Mouse (Mus musculus) erythroid progenitor cell, adult 5-6 weeks (primary cell): ENCODE data around the gene 6030408B16Rik. TPM values are rescaled to one million over a fixed set of nuclear protein-coding genes. Genes with fewer than 3 reads are reported as not detected.

Source experiments
- ATAC-seq: replicated peaks from 2 replicates; pipeline ENCODE4 v1.8.0; 2016; ENCODE audit warnings: moderate number of reproducible peaks, mild to moderate bottlenecking, moderate TSS enrichment, inconsistent platforms; ENCODE audit not compliant: poor library complexity, low FRiP score, severe bottlenecking
- total RNA-seq, 2 experiments: library from RNA; stranded (forward) in 1 of 2; stranded (reverse) in 1 of 2; fragments of 150-400 nt in 1 of 2; fragments of 186-747, 209-891 nt in 1 of 2; gene quantifications; 2 replicates each; pipeline versions ENCODE4 v1.2.3 to v1.2.4; 2015 to 2017; ENCODE audit warnings: low replicate concordance in 2 of 2

Gene 6030408B16Rik
- total RNA-seq, 2 experiments from 2014 or later, result not detected

DNA sequence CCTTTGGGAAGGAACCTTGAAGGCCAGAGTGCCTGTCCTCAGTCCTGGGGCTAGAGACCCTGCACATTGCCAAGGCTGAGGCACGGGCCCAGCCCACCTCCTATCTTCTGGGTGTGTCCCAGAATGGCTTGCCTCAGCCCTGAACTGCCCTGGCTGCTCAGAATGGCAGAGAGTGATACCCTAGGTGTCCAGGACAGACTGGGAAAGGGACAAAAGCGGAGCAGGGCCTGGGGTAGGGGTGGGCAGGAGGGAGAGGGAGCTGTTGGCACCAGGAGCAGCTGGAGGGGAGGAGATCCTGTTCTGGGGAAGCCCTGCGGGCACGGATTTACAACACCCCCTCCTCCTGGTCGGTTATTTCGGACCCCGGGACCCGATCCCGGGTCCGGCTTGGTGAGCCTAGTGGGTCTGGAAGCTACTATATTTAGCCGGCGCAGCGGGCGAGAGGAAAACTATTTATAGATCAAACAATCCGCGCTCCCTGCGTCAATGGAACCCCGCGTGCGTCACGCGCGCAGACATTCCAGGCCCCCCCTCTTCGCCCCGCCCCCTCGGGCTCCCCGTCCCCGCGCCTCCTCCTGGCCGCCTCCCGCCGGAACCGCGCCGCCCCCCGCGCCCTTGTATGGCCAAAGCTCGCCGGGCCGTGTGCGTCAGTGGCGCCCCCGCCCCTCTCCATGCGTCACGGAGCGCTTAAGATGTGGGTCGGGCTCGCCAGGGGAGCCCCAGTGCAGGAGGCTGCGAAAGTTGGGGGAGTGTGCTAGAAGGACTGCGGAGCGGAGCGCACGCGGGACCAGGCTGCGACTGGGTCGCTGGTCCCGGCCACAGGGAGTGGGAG, 26.7 kb upstream of the 6030408B16Rik start:
- ATAC-seq, result no peak

DNA sequence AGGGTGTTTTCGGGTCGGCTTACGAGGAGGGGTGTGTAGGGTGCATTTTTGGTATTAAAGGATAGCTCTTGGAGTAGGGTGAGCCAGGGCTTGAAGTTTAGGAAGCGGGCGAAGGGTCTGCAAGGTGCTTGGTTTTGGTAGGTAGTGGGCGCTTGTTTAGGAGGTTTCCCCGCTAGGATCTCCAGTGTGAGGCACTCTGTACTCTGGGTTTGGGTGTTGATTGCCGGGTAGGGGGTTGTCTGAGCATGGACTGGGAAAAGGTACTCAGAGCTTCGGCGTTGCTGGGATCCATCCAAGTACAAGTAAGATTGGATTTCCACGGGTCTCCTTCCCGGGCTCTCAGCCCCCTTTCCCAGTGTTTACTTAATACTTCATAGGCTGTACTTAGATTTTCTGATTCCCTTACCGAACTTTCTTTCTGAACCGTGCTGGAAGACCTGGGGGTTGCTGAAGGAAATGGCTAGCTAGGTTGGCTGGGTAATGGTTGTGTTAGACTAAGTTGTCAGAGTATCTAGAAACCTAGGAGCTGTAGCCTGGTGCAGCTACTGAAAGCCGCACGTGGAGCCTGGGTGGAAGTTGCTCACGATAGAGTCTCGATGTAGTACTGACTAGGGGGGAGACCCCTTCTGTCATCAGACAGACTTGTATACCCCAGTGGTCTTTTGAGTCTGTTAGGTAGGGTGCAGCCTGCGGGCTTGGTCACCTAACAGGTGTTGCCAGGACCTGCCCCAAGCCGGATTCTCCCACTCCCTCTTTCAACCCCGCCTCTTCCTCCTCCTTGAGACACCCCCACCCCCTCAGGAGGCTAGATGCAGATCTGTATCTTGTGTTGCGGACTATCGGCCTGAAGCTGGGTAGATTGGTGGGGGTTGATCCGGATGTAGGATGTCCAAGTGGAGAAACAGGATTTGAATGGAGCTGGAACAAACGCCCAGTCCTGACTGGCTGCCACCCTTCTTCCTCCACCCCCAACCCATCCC, 25.7 kb upstream of the 6030408B16Rik start:
- ATAC-seq, result no peak

DNA sequence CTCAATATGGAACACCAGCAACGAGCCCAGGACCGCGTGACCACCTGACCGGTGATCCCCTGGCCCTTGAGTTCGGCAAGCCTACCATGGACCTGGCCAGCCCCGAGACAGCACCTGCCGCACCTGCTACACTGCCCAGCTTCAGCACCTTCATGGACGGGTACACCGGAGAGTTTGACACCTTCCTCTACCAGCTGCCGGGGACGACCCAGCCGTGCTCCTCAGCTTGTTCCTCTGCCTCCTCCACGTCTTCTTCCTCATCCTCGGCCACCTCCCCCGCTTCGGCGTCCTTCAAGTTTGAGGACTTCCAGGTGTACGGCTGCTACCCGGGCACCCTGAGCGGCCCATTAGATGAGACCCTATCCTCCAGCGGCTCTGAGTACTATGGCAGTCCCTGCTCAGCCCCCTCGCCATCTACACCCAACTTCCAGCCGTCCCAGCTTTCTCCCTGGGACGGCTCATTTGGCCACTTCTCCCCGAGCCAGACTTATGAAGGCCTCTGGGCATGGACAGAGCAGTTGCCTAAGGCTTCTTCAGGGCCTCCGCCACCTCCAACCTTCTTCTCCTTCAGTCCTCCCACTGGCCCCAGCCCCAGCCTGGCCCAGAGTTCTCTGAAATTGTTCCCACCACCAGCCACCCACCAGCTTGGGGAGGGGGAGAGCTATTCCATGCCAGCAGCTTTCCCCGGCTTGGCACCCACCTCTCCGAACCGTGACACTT, 22.8 kb upstream of the 6030408B16Rik start:
- no peak for ATAC-seq

DNA sequence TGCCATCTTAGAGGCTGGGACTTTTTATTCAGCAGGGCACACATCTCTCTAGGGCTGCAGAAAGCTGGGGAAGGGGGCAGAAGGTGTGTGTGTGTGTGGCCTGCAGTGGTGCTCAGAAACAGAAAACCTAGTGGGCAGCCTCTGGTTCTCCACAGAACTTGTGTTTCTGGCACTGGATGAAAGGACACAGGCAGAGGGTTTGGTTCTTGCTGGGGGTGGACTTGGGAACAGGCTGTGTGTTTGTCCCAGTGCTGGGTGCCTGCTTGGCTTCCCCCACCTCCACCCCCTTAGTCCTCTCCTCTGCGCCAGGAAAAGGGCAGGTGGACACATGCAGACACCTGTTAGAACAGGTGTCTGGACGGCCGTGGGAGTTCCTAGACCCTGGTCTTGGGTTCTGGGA, 21.9 kb upstream of the 6030408B16Rik start:
- ATAC-seq, result no peak

DNA sequence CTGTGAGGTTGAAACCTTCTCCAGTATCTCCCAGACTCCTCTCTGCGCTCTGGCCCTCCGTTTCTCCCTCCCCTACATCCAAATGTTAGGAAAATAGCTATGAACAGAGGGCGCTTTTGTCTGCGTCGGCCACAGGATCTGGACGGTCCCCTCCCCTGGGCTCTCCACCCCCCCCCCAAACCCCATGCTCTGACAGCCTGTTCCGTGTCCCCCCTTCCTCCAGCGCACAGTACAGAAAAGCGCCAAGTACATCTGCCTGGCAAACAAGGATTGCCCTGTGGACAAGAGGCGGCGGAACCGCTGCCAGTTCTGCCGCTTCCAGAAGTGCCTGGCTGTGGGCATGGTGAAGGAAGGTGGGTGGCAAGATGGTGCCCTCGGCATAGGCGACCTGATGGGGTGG, 21.5 kb upstream of the 6030408B16Rik start:
- ATAC-seq, result no peak

DNA sequence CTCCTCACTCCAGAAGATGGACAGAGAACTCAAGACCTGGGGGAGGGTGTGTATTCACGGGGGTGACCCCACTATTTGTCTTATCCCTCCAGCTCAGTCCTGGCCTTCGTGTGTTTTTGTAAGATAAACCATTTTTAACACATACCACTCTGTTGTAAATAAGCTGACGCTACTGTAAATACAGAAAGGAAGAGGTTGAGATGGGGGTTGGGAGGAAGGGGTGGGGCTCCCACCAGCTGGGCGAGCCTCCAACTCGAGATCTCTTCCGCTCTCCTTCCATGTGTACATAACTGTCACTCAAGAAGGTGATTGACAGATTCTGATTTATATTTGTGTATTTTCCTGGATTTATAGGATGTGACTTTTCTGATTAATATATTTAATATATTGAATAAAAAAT, 18.6 kb upstream of the 6030408B16Rik start:
- ATAC-seq, result no peak

DNA sequence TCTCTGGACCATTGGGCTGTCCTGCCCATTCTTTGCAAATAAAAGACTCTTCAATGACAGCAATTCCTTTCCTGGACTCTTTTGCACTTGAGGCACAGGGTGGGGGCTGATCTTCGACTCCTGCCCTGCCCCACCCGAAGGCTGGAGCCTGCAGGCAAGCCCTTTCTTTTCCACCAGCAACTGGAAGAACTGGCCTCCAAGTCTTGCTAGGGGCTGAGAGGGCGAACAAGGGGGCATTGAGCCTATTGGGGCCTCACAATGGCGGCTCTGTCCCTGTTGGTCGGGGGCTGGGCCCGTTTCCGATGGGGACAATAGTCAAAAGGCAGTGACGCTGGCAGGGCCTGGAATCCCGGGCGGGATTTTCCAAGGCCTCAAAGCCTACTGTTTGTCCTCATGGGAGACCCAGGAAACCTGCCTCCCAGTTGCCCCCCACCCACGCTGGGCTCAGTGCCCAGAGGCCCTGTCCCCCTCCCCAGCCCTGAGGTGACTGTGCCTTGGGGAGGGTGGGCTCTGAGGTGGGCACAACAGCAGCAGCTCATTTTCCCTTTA, 15.6 kb upstream of the 6030408B16Rik start:
- ATAC-seq, result no peak

DNA sequence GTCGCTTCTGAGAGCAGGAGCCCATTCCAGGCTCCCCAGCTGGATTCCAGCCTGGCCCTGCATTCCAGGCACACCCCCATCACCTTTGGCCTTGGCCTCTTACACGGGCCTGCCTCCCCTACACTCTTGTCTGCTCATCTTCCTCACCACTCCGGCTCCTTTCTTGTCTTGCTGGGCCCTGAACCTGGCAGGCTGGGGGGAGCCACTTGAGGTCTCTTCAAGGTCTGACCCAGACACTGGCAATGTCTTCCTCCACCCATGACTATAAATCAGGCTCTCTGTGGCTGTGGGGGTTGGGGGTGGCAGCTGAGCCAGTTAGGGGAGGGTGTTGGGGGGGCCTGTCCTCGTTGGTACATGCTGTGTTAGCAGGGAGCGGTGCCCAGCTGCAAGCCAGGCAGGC, 14.4 kb upstream of the 6030408B16Rik start:
- ATAC-seq, result no peak

DNA sequence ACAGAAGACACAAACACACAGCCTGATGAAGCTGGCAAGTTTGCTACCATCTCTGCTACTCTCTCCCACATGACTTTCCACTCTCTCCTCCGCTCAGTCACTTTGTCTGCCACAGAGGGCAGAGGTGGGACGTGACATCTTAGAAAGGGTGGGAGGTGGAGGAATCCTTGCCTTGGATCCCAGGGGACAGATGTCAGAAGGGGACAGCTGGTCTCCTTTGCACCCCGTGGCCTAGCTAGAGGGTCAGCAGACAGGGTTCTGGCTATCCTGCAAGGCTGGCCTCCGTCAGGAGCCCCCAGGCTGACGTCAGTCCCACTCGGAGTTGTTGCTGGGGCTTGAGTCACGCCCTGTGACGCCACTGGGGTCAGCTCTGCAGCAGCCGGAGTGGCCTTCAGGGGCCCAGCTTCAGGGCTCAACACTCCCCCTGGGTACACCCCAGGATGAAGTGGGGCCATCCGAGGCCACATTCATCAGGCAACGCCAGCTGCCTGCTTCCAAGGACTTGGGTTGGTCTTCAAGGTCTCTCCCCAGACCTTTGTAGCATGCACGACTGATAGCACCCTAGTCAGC, 13.5 kb upstream of the 6030408B16Rik start:
- no peak for ATAC-seq

DNA sequence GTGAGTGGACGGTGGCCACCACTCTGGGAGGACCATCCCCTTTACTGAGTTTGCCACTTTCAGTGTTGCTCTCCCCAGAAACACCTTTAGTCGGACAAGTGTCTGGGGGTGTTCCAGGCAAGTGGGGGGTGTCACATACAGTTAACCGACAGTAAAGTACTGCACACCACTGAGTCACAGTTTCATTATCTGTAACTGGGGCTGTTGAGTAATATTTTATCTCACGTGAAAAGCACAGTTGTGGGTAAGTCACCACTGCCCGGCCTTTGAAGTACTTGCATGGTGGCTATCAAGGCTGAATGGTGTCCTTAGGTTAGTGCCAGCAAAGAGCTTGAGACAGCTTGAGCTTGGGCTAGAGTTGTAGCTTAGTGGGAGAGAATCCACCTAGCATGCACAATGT, 10.5 kb upstream of the 6030408B16Rik start:
- ATAC-seq, result no peak

DNA sequence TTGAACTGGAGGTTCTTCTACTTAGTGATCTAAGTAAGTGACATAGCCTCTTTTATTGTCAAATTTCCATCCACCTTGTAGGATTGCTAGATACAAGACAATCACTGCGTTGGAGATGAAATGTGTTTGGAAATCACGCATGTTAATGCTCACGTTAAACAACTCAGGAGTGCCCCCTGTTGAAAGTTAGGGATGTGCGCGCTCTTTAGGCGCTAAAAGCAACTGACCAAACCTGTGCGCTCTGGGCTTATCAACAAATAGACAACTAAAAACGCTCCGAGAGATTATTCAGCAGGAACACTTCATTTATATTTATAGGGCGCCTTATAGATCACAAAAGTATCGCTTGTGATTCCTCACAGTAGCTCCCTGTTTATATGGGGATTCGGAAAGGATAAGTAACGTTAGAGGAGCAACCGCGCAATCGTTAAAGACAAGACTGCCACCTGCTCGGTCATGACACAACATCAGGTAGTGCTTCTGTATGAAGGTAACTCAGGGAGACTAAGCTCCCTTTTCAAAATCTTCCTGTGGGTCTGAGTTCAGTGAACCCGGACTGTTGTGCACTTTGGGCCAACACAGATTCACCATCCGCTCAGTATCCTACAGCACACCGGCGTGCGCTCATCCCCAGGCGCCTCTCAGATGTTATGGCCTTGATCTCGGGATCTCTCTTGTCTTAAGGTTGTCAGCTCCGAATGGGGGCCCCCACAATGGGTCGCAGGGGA, 9.7 kb upstream of the 6030408B16Rik start:
- 0 out of 2 replicates have a peak, but pooled peaks have one; percentile 32 for ATAC-seq

DNA sequence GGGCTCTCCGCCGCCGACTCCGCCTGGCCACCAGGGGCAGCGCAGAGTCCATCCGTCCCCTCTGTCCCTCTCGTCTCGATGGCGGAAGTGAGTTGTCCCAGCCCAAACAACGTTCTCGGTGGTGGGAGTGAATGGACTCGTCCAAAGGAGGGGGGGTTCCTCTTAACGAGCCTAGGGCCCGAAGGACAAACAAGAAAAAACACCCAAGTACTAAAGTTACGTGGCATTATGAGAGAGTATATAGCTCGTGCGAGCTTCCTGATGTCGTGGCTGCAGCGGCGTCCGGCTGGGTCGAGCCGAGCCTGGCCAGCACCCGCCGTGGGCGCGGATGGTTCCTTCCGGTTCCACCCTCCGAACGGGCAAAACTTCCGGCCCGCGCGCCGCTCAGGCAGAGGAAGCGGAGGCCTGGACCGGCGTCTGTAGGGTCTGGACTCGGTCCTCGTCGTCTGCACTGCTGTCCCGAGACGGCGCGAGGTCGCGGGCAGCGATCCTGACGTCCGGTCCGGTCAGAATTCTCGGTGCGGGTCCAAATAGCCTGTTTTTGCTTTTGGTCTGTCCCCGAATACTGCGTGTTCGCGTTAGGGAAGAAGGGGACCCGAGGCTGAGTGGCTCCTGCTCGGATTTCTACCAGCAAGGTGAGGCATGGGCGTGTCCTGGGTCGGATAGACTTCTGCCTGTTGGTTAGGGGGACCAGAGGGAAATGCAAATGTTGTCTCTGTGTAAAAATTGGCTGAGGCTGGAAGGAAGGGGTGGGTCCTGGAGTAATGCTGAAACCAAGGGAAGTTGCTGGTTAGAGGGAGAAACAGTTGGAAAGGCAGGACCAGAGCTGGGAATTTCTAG, 8.9 kb upstream of the 6030408B16Rik start, which contains the start of gene Atg101:
Gene Atg101 (plus strand): TSS at position 362 of the 840 bp plus-strand sequence.
- ATAC-seq, result peak; percentile 96

DNA sequence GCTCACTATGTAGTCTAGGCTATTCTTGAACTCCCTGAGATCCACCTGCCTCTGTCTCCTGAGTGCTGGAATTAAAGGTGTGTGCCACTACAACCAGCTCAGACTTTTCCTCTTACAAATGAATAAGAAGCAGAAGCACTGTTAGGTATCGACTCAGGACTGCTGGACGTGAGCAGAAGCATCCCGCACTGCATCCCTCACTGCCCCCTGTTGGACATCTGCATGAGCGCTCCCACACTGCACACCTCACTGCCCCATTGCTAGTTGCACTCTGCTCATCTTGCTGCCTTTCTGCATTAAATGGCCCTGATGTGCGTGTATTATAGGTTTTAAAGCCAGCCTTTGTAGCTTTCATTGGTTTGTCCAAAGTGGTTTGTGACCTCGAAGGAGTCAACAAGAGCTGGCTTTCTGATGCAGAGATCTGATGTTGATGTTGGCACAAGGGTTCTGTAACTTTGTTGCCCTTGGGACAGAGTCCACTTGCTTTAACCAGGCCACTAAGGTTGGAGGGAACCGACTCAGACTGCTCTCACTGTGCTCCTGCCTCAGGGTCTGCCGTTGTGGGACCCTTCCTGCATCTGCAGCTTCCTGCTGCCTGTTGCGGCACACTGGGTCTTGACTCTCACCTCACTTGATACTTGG, 6.8 kb upstream of the 6030408B16Rik start:
- ATAC-seq, result no peak

DNA sequence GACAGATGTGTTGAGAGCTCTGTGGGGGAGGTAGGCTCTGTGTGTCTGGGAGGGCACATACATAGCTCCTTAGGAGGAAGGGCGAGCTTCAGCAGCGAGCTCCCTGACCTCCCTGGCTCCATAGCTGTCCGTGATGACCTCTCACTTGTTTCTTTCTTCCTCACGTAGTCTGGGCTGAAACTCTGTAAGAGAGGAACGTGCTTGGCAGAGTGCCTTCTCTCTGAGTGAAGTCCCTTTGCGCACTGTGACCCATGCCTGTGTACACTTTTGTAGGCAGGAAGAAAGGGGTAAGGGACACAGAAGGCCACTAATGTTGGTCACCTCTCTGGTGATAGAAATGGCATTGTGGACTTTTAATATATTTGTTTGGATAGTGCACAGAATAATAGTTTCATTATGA, 5.7 kb upstream of the 6030408B16Rik start:
- no peak for ATAC-seq

DNA sequence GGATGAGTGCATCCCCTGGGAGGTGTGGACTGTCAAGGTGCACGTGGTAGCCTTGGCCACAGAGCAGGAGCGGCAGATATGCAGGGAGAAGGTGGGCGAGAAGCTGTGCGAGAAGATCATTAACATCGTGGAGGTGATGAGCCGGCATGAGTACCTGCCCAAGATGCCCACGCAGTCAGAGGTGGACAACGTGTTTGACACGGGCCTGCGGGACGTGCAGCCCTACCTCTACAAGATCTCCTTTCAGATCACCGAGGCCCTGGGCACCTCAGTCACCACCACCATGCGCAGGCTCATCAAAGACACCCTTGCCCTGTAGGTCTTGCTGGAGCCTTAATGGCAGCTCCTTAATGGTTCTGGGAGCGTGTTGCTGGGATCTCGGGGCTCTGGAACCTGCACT, 2.7 kb upstream of the 6030408B16Rik start:
- ATAC-seq, result no peak

DNA sequence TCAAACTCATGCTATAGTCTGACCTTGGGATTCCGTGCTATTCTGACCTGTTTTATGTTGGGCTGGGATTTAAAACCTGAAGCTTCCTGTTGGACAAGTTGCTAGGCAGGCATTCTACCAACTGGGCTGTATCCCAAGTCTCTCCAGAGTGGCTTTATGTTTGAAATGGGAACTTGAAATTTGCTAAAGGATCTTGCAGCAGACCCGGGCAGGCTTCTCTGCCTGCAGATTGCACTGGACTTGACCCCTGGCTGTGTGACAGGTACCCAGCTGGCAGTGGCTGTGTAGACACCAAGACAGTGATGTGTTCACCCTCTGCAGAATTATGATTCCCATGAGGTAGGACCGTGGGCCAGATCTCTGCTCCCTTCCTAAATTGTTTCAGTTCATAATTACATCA, 1.0 kb upstream of the 6030408B16Rik start:
- no peak for ATAC-seq
